Mouse (Mus musculus): ENCODE results near the gene Vdr. TPM values are rescaled to one million over a fixed set of nuclear protein-coding genes. Genes with fewer than 3 reads are reported as not detected.

The Vdr gene
- under 1 TPM in 1 of 2 experiments, not detected in 1; 0.07 TPM for total RNA-seq (2021)

GRCm38 (mm10) chr15:97910530-97910929 is at the start of gene Vdr:
Gene Vdr (minus strand): TSS chr15:97910630.
- no peak for DNase-seq (ENCODE audit: extremely low spot score in 1 of 2, low spot score in 1 of 2)

DNA sequence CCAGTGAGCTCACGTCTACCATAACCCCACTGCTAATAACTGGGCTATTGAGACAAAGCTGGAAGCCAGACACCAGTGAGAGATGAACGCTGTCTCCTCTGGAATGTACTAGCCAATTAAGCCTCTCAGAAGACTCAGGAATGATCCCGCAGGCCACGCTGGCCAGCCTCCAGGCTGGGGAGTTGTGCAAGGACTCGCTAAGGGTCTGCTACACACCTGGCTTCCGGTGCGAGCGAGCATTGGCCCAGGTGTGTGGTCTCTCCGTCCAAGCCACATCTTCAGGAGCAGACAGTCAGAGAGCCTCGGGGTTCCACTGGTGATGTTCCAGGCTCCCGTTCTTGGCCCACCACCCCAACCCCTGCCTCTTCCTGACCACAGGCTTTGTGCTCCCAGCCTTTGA is 46.0 kb upstream of the Vdr start:
- no peak for DNase-seq (ENCODE audit: extremely low spot score in 1 of 2, low spot score in 1 of 2)

- no peak for DNase-seq (ENCODE audit: extremely low spot score in 1 of 2, low spot score in 1 of 2)
These were observed 45.3 kb upstream of the Vdr start for GRCm38 (mm10) chr15:97955742-97956141.

DNA sequence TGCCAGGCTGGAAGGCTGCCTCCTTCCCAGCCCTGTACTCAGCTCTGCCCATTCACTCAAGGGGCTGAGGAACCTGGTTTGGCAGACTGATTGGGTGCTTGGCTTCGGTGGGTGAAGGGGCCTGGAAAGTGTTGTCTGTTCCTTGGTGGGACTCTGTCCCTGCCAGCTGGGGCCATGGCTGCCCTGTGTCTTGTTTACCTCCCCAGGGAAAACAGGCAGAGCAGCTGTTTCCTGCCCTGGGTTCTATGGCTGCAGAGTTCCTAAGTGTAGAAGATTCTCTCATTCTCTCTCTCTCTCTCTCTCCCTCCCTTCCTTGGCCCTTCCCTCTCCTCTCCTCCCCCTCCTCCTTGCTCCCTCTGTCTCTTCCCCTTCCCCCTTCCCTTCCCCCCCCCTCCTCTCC is 44.9 kb upstream of the Vdr start:
- DNase-seq (ENCODE audit: extremely low spot score in 1 of 2, low spot score in 1 of 2): no peak

DNA sequence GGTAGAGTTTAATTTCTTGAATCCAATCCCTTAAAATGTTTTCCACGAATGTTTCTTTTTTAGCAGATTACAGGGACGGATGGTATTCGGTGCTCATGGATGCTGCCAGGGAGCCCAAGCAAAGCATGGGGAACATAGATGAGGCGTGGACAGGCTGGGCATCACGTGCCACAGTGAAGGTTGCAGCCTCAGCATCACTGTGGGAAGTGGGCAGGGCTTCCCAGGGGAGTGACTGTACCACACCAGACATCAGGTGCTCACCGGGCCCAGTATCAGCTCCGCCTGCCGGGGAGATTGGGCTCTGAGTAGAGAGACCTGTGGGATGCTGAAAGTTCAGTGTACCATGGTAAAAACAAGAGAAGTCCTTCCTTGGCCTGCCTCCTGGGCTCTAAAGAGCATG is 44.2 kb upstream of the Vdr start:
- no peak for DNase-seq (ENCODE audit: extremely low spot score in 1 of 2, low spot score in 1 of 2)

DNA sequence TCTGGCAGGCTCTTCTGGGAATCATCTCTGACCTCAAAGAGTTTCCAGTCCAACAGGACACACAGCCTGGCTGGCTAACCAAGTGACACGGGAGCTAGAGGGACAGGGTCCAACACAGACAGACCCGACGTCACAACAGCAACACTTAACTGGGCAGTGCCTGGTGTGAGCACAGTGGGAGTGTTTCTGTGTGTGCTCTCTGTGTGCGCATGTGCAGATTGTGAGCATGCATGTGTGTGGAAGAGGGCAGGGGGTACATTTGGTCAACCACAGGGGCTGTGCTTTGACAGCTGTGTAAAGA is 42.4 kb upstream of the Vdr start:
- DNase-seq (ENCODE audit: extremely low spot score in 1 of 2, low spot score in 1 of 2): no peak

DNA sequence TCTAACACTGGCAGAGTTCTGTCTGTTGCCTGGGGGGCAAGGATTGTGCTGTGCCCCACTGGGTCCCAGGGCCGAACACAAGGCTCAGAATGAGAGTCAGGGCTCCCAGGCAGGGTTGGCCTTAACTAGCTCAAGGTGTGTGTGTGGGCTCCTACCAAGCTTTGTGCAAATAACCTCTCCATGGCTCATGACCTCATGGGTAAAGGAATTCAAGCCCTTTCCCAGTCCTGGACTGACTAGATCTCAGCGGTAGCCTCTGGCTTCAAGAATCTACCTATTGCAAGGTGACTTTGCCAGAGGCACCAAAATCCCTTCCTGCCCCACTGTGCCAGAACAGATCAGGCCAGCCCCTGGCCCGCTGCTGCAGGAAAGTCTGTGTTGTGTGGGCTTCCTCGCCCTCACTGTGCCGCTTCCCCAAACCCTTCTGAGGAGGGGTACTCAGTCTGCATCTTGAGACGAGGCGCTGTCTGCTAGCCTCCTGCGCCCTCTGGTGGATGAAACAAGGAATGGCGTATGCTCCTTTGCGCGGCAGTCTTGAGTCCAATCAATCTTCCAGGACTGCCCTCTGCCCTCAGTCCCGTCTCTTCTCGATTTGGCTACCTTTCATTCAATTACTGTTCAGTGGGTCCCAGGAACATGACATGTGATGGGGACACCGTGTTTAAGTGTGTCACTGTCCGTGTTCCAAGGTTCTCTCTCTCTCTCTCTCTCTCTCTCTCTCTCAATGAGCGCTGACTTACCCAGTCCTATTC is 41.9 kb upstream of the Vdr start:
- DNase-seq (ENCODE audit: extremely low spot score in 1 of 2, low spot score in 1 of 2): peak; percentile 49 to 66

GRCm38 (mm10) chr15:97950240-97950639 is 39.8 kb upstream of the Vdr start:
- no peak for DNase-seq (ENCODE audit: extremely low spot score in 1 of 2, low spot score in 1 of 2)

- no peak for DNase-seq (ENCODE audit: extremely low spot score in 1 of 2, low spot score in 1 of 2)
These were observed 39.3 kb upstream of the Vdr start for GRCm38 (mm10) chr15:97949706-97950105.

- no peak for DNase-seq (ENCODE audit: extremely low spot score in 1 of 2, low spot score in 1 of 2)
These were observed 38.3 kb upstream of the Vdr start for GRCm38 (mm10) chr15:97948720-97949119.

GRCm38 (mm10) chr15:97945656-97946315 is 35.4 kb upstream of the Vdr start:
- no peak for DNase-seq (ENCODE audit: extremely low spot score in 1 of 2, low spot score in 1 of 2)

DNA sequence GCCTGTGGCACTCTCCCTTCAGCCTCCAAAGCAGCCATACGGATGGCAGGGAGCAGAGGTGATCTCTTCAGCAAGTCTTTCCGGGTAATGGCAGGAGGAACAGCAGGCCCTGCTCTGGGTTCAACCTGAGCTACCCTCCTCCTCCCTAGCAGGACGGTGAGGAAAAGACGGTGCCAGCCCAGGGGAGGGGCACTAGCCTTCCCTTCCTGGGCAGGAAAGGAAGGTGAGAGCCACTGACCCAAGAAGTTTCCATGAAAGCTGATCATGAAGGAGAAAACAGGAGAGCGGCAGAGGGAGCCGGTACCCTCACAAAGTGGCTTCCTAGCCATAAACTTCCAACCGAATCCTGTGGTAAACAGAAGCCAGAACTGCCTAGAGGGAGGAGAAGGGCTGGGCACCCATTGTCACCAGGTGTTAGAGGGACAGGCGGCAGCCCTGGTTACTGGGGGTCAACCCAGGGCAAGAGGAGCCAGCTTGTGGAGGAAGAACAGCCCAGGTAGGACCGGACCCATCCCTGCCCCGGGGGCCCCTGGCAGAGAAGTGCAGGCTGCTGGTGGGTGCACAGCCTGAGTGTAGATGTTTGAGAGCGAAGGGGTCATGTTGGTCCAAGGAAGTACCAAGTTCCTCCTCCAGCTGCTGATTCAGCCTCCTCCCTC is 34.6 kb upstream of the Vdr start:
- no peak for DNase-seq (ENCODE audit: extremely low spot score in 1 of 2, low spot score in 1 of 2)

DNA sequence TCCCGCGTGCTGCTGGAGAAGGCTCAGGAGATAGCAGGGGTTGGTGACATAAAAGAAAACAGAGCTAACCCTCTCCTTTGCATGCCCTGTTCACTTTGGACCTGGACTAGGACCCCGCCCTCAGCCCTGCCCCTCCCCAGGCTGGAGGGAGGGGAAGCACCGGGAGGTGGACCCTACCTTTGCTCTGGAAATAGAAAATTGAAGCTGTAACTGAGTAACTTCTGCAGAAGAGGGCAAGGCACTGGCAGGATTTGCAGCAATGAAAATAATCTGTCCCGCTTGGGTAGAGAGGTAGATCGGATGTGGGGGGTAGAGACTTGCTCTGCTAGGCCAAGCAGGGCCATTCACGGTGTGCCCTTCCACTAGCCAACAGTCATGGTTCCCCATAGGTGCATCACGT is 32.9 kb upstream of the Vdr start:
- no peak for DNase-seq (ENCODE audit: extremely low spot score in 1 of 2, low spot score in 1 of 2)

- no peak for DNase-seq (ENCODE audit: extremely low spot score in 1 of 2, low spot score in 1 of 2)
These were observed 32.1 kb upstream of the Vdr start for GRCm38 (mm10) chr15:97942538-97942937.

DNA sequence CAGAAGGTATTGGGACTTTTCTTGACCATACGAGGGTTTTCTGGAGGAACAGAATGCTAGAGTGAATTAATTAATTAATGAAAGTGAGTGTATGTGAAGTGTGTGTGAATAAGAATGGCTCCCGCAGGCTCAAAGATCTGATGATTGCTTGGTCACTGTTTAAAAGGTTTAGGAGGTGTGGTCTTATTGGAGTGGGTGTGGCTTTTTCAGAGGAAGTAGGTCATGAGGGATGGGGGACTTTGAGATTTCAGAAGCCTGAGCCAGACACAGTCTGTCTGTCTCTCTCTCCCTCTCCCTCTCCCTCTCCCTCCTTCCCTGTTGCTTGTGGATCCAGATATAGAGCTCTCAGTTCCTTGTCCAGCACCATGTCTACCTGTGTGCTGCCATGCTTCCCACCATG is 30.9 kb upstream of the Vdr start:
- no peak for DNase-seq (ENCODE audit: extremely low spot score in 1 of 2, low spot score in 1 of 2)

DNA sequence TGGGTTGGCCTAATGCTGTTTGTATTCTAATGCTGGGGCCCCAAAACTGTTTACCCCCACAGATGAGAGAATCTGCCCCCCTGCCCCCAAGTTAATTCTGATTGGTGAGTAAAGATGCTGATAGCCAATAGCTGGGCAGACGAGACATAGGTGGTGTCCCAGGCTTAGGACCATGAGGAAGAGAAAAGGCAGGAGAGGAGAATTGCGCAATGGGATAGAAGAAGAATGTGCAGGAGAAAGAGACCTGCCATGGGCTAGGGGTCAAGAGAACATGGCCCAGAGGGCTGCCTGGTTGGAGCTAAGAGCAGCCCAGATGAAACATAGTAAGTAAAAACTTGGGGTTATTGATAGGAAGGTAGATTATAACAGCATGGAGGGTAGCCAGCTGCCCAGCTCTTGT is 29.7 kb upstream of the Vdr start:
- DNase-seq (ENCODE audit: extremely low spot score in 1 of 2, low spot score in 1 of 2): no peak

DNA sequence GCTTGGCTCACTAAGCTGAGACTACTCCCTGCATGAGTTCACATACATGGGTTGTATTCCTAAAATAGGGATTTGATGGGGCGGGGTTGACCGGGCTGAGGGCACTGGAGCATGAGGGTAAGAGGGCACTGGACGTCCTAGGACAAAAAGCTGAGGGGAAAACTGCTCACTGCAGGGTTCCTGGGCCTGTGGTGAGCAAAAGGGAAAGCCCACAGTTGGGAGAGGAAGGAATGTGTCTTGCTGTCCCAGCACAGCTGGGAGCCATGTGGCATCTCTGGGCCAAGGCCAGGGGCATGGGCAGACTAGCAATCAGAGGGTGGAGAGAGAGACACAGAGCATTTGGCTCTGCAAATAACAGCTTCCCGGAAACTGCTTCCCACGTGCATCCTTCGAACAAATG is 28.1 kb upstream of the Vdr start:
- DNase-seq (ENCODE audit: extremely low spot score in 1 of 2, low spot score in 1 of 2): no peak

DNA sequence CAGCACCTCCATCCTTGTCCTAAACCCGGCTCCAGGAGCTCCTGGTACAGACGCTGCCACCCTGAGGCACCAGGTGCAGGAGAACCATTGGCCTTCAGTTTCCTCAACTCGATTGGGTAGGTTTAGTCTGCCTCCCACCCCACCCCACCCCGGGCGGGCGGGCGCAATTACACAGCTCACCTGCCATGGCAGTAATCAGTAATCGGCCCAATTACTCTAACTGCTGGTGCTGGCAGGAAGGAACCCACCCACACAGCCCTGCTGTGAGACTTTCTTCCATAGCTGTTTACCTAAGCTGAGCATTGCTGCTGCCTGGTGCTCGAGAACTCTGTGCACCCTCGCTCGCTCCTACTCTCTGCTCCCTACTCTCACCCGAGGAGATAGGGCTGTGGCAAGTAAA is 22.0 kb upstream of the Vdr start:
- DNase-seq (ENCODE audit: extremely low spot score in 1 of 2, low spot score in 1 of 2): no peak

GRCm38 (mm10) chr15:97929259-97929824 is 18.9 kb upstream of the Vdr start:
- DNase-seq (ENCODE audit: extremely low spot score in 1 of 2, low spot score in 1 of 2): no peak

GRCm38 (mm10) chr15:97927821-97928220 is 17.4 kb upstream of the Vdr start:
- no peak for DNase-seq (ENCODE audit: extremely low spot score in 1 of 2, low spot score in 1 of 2)

DNA sequence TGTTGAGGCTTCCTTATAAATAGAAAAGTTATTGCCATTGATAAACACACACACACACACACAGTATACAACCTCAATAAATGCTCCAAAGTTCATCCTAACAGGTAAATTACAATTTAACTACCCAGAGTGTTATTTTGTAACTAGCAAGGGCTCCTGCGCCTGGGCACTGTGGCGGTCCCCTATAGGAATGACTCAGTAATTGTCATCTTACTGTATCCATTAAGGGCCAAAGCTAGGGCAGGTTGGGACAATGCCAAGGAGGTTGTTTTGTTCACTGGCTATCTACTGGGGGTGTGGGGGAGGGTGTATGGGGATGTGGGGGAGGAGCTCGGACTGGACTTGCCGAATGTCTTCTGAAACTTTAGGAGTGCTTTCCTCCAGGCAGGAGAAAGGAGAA is 16.6 kb upstream of the Vdr start:
- DNase-seq (ENCODE audit: extremely low spot score in 1 of 2, low spot score in 1 of 2): no peak

GRCm38 (mm10) chr15:97922421-97922820 is 12.0 kb upstream of the Vdr start:
- DNase-seq (ENCODE audit: extremely low spot score in 1 of 2, low spot score in 1 of 2): no peak
